Mouse (Mus musculus): ENCODE data around the gene Klhdc10.

DNA sequence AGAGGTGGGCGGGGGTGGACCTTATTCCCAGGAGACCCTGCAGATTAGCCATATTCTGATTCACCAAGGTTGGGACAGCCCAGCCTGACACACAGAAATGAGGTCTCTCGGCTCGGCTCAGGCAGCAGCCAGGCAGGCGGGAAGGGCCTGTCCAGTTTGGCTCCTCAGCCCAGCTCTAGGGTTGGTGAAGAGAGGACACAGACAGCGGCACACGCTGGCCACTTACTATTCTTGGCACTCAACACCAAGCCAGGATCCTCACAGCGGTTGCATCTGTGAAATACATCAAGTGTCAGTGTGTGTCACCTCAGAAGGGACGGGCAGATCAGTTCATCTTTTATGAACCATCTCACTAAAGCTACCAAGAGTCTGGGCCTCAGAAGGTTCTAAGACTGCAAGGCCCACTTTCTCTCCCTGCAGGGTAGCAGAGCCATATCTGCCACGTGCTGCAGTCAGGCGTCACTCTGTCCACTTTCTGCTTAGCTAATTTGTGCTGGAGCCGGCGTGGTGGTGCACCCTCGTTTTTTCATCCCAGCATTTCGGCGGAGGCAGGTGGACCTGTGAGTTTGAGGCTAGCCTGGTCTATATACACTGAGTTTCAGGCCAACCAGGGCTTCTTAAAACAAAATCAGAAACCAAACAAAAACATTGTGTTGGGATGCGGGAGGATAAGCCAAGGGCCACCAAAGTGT, 57.5 kb downstream of the Klhdc10 start:
- no peak for TF ChIP-seq CTCF (IDR thresholded peaks at IDR 0.05; ENCODE audit: low read depth)
- no peak for TF ChIP-seq EP300 (optimal IDR thresholded peaks at IDR 0.05)
